Mouse (Mus musculus) testis, adult 2 months (tissue): ENCODE measurements around the gene Pianp. TPM values are rescaled to one million over a fixed set of nuclear protein-coding genes. Genes with fewer than 3 reads are reported as not detected.

Experiments
- H3K27ac ChIP-seq: fragments of 200-500 bp; 2 replicates; pipeline ENCODE4 v1.5.1; 2012; ENCODE audit warnings: low read depth, low read length; ENCODE audit not compliant: control insufficient read depth, insufficient read depth
- H3K27me3 ChIP-seq: fragments of 200-500 bp; 2 replicates; pipeline ENCODE4 v1.6.1; 2012; ENCODE audit warnings: mild to moderate bottlenecking, low read length, moderate library complexity; ENCODE audit not compliant: control insufficient read depth, insufficient read depth
- H3K36me3 ChIP-seq: fragments of 200-500 bp; 2 replicates; pipeline ENCODE4 v1.6.1; 2012; ENCODE audit warnings: mild to moderate bottlenecking, low read length; ENCODE audit not compliant: control insufficient read depth, insufficient read depth
- H3K4me1 ChIP-seq: fragments of 200-500 bp; 2 replicates; pipeline ENCODE4 v1.6.1; 2012; ENCODE audit warnings: low read length; ENCODE audit not compliant: control insufficient read depth, insufficient read depth
- H3K4me3 ChIP-seq: fragments of 200-500 bp; 2 replicates; pipeline ENCODE4 v1.5.1; 2012; ENCODE audit warnings: low read depth, mild to moderate bottlenecking, low read length, moderate library complexity, mixed read lengths; ENCODE audit not compliant: control insufficient read depth
- CTCF ChIP-seq: fragments of 200-500 bp; IDR thresholded peaks from 2 replicates; pipeline ENCODE4 v1.5.1; 2012; ENCODE audit warnings: low read depth, mild to moderate bottlenecking, inconsistent platforms, low read length, moderate library complexity; ENCODE audit not compliant: control insufficient read depth, insufficient read depth, insufficient replicate concordance
- POLR2A ChIP-seq: fragments of 200-500 bp; IDR thresholded peaks from 2 replicates; pipeline ENCODE4 v1.6.1; 2012; ENCODE audit warnings: low read depth, mild to moderate bottlenecking, inconsistent platforms, low read length, moderate library complexity; ENCODE audit not compliant: control insufficient read depth
- polyA plus RNA-seq: library from polyadenylated mRNA; depleted of rRNA; stranded (reverse); fragments of >200 nt; gene quantifications from 2 replicates; pipeline ENCODE4 v1.2.3, GENCODE M21; 2012

Pianp gene
- polyA plus RNA-seq, 1 experiment = 0.38 TPM

GRCm38 (mm10) chr6:124995831-124996403, 577 bp upstream of the Pianp start:
- 0 out of 2 replicates have a peak, but pooled peaks cover 2% of the 10 kb centered on the region for H3K27me3 ChIP-seq
- H3K4me3 ChIP-seq = no peak overlapping the region
- H3K27ac ChIP-seq = no peak overlapping the region
- no peak for TF ChIP-seq POLR2A
- no peak for TF ChIP-seq CTCF
- peaks cover 22% of the 10 kb centered on the region for H3K4me1 ChIP-seq
- no peaks in the 10 kb centered on the region for H3K36me3 ChIP-seq

DNA sequence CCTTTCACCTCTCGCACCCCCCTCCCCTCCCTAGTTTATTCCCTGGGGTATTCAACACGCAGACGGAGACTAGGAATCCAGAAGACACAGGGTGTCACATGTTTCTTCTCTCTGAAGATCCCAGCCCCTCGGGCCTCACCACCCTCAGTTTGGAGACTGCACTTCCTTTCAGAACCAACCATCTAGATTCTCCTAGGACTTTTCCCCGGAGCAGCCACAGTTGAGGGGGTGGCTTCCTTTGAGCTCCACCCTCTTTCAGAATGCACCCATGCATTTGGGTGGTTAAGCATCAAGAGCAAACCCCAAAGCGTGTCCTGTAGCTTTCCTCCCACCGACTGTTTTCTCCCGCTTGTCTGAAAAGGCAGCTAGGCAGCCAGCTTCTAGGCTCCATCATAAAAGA, 1.6 kb downstream of the Pianp start:
- Histone ChIP-seq H3K27me3 (0 out of 2 replicates have a peak, but pooled peaks cover 2% of the 10 kb centered on the region), H3K27ac (no peak overlapping the region), H3K4me1 (peaks cover 22% of the 10 kb centered on the region), H3K4me3 (no peak overlapping the region), H3K36me3 (no peaks in the 10 kb centered on the region)
- no peak for TF ChIP-seq CTCF
- TF ChIP-seq POLR2A = no peak

- H3K4me3 ChIP-seq = no peak overlapping the region
- no peaks in the 10 kb centered on the region for H3K36me3 ChIP-seq
- H3K4me1 ChIP-seq = peaks cover 22% of the 10 kb centered on the region
- TF ChIP-seq POLR2A = no peak
- TF ChIP-seq CTCF = no peak
- no peak overlapping the region for H3K27ac ChIP-seq
- 0 out of 2 replicates have a peak, but pooled peaks cover 2% of the 10 kb centered on the region for H3K27me3 ChIP-seq
Observed at GRCm38 (mm10) chr6:124999091-124999490, 2.6 kb downstream of the Pianp start.

- no peaks in the 10 kb centered on the region for H3K36me3 ChIP-seq
- 0 out of 2 replicates have a peak, but pooled peaks cover 2% of the 10 kb centered on the region for H3K27me3 ChIP-seq
- TF ChIP-seq CTCF (no peak), POLR2A (no peak)
- no peak overlapping the region for H3K4me3 ChIP-seq
- peaks cover 22% of the 10 kb centered on the region for H3K4me1 ChIP-seq
- H3K27ac ChIP-seq = no peak overlapping the region
Observed at GRCm38 (mm10) chr6:124999546-124999945, 3.1 kb downstream of the Pianp start.

GRCm38 (mm10) chr6:125003706-125004105, 7.2 kb downstream of the Pianp start:
- no peaks in the 10 kb centered on the region for H3K36me3 ChIP-seq
- peaks cover 5% of the 10 kb centered on the region; the same call in 1 of the 2 replicates for H3K4me1 ChIP-seq
- no peak for TF ChIP-seq POLR2A
- TF ChIP-seq CTCF = no peak
- H3K4me3 ChIP-seq = no peak overlapping the region
- no peak overlapping the region for H3K27ac ChIP-seq
- H3K27me3 ChIP-seq = no peaks in the 10 kb centered on the region

DNA sequence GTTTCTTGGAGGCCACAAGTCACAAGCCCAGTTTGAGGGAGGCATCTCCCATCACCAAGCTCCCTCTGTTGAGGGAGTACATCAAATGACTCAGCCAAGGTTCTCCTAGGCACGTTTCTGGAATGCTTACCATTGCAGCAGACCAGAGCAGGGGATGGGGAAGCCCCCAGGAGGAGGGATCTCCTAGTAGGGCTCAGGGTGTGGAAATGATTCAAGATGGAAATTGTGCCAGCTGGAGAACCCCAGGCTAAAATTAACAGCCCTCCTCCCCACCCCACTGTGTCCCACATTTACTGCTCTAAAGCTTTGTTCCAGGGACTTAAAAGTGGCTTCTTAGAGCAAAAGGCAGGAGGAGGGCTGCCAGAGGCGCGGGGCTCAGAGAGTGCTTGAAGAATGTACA, 8.6 kb downstream of the Pianp start:
- peaks cover 4% of the 10 kb centered on the region for H3K4me1 ChIP-seq
- no peaks in the 10 kb centered on the region for H3K27me3 ChIP-seq
- no peak for TF ChIP-seq CTCF
- no peak for TF ChIP-seq POLR2A

GRCm38 (mm10) chr6:125008060-125008459, 11.6 kb downstream of the Pianp start:
- Histone ChIP-seq H3K27me3 (no peaks in the 10 kb centered on the region), H3K27ac (no peak overlapping the region), H3K4me1 (peaks cover 4% of the 10 kb centered on the region), H3K36me3 (no peaks in the 10 kb centered on the region; the same call in 1 of the 2 replicates), H3K4me3 (peak overlapping the region; percentile 76)
- no peak for TF ChIP-seq POLR2A
- no peak for TF ChIP-seq CTCF

More for the DNA sequence above, 8.6 kb downstream of the Pianp start:
- H3K27ac ChIP-seq = no peak overlapping the region
- no peak overlapping the region for H3K4me3 ChIP-seq
- H3K36me3 ChIP-seq = no peaks in the 10 kb centered on the region
